Mouse (Mus musculus): ENCODE data around the gene Cc2d2b. TPM values are rescaled to one million over a fixed set of nuclear protein-coding genes. Genes with fewer than 3 reads are reported as not detected.

Cc2d2b gene
- total and polyA plus RNA-seq, 3 experiments: 0.27 to 6.1 (median 3.4) TPM

DNA sequence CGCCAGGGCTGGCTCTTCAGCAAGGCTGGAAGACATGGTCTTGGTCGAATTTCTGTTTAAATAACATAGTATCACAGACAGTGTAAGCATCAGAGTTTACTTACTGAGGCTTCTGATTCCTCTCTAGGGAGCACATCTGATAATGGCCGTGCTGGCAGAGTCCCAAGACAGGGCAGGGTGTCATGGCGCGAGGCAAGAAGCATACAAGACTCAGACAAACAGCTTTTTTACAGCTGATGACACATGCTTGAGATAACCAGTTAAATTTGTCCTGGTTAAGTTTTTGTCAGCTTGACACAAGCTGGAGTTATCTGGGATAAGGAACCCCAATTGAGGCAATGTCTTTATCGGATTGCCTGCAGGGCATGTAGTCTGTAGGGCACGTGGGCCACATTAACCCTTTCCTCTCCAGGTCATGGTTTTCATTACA, 20.8 kb downstream of the Cc2d2b start:
- no peak for DNase-seq (ENCODE audit: low spot score)
- H3K4me1 ChIP-seq (ENCODE audit: insufficient read depth, low read depth, low read length): peaks cover 12% of the 10 kb centered on the region; the same call in 1 of the 2 replicates
- TF ChIP-seq GATA1 (IDR thresholded peaks at IDR 0.05; ENCODE audit: borderline replicate concordance, low read length): no peak
- TF ChIP-seq TAL1 (conservative IDR thresholded peaks at IDR 0.05; ENCODE audit: low read depth, low read length): peak; percentile 39; the same call in 1 of the 2 replicates
- no peak overlapping the region for H3K4me3 ChIP-seq (ENCODE audit: low read depth, low read length)
- ATAC-seq (ENCODE audit: extremely low read depth, insufficient number of reproducible peaks, low FRiP score, poor library complexity, severe bottlenecking): peak; percentile 49; the same call in 1 of the 2 replicates
- no peaks in the 10 kb centered on the region for H3K36me3 ChIP-seq (replicated peaks)
- H3K9me3 ChIP-seq (replicated peaks): no peaks in the 10 kb centered on the region
- H3K27me3 ChIP-seq (ENCODE audit: insufficient read depth, low read length): peaks cover 16% of the 10 kb centered on the region

DNA sequence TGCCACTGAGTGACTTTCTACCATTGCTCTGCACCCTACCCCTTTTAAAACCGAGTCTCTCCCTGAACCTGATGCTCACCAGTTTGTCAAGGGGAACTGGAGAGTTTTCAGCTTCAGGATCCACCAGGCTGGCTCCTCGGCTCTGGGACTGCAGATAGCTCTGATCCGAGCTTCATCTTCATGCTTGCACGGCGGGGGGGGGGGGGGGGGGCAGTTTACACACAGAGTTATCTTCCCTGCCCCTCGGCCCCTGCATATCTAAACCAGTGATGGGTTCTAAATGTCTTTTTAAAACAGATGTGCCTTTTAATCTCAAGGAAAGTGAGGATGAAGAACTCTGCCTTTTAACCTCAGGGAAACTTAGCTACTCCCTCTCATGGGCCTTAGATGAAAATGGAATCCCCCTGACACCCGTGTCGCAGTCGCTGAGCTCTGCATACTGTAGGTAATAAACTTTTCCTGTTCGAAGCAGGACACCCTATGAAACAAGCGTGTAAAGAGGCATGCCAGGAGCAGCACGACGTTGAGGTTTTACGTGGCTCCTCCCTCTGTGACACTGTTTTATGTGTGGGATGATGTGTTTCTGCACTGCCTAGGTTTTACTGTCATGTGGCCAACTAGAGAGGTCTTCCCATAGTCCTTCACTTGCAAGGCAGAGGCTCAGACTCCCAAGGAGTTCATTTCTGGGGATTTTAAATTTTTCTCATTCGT, 39.6 kb downstream of the Cc2d2b start:
- no peak overlapping the region for H3K4me3 ChIP-seq (ENCODE audit: low read depth, low read length)
- H3K4me1 ChIP-seq (ENCODE audit: insufficient read depth, low read depth, low read length): peaks cover 37% of the 10 kb centered on the region
- DNase-seq (ENCODE audit: low spot score) (peak; percentile 7), ATAC-seq (ENCODE audit: extremely low read depth, insufficient number of reproducible peaks, low FRiP score, poor library complexity, severe bottlenecking) (no peak)
- TF ChIP-seq POLR2AphosphoS5 (IDR thresholded peaks at IDR 0.05; ENCODE audit: insufficient replicate concordance, low read depth, low read length): no peak
- no peak for TF ChIP-seq GATA1 (IDR thresholded peaks at IDR 0.05; ENCODE audit: borderline replicate concordance, low read length)
- TF ChIP-seq GATA2 (IDR thresholded peaks at IDR 0.05; ENCODE audit: borderline replicate concordance, low read depth, low read length): no peak
- TF ChIP-seq TAL1 (conservative IDR thresholded peaks at IDR 0.05; ENCODE audit: low read depth, low read length): no peak
- TF ChIP-seq CTCF (IDR thresholded peaks at IDR 0.05; ENCODE audit: low read depth, low read length): no peak
- no peaks in the 10 kb centered on the region for H3K27me3 ChIP-seq (ENCODE audit: insufficient read depth, low read length)
- H3K9me3 ChIP-seq (replicated peaks): no peaks in the 10 kb centered on the region; the same call in 1 of the 2 replicates
- no peaks in the 10 kb centered on the region for H3K36me3 ChIP-seq (replicated peaks)

- TF ChIP-seq GATA2 (IDR thresholded peaks at IDR 0.05; ENCODE audit: borderline replicate concordance, low read depth, low read length): no peak
- TF ChIP-seq POLR2AphosphoS5 (IDR thresholded peaks at IDR 0.05; ENCODE audit: insufficient replicate concordance, low read depth, low read length): no peak
- TF ChIP-seq TAL1 (conservative IDR thresholded peaks at IDR 0.05; ENCODE audit: low read depth, low read length): no peak
- TF ChIP-seq CTCF (IDR thresholded peaks at IDR 0.05; ENCODE audit: low read depth, low read length): no peak
- TF ChIP-seq GATA1 (IDR thresholded peaks at IDR 0.05; ENCODE audit: borderline replicate concordance, low read length): no peak
- DNase-seq (ENCODE audit: low spot score): no peak
- no peak for ATAC-seq (ENCODE audit: extremely low read depth, insufficient number of reproducible peaks, low FRiP score, poor library complexity, severe bottlenecking)
These were observed 40.1 kb downstream of the Cc2d2b start for GRCm38 (mm10) chr19:40788715-40789084.

DNA sequence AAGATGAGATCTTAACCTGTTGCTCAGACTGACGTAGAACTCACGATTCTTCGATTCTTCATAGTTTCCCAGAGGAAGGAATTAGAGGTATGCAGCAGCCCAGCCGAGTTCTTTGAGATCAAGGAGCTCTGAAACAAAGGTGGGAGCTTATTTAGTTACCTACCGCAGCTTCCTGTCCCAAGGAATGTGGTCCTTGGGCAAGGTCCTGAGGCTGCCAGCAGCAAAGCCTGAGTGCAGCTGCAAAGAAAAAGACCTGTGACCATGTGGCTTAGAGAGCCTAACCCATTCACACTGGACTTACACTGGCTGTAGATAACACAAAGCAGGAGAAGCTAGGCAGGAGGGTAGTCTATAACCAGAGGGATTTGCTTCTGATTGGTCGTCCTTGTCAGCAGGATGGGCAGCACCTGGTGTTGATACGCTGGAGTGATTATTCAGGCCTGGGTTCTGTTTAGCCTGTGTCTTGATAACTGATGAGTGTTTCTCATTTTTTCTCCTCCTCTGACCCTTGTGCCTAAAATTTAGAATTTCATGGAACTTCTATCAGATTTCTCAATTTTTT, 56.7 kb downstream of the Cc2d2b start:
- Histone ChIP-seq H3K4me1 (ENCODE audit: insufficient read depth, low read depth, low read length) (peaks cover 48% of the 10 kb centered on the region), H3K27me3 (ENCODE audit: insufficient read depth, low read length) (no peaks in the 10 kb centered on the region), H3K36me3 (replicated peaks) (no peaks in the 10 kb centered on the region), H3K4me3 (ENCODE audit: low read depth, low read length) (no peak overlapping the region), H3K9me3 (replicated peaks) (no peaks in the 10 kb centered on the region)
- TF ChIP-seq GATA2 (IDR thresholded peaks at IDR 0.05; ENCODE audit: borderline replicate concordance, low read depth, low read length) (no peak), POLR2AphosphoS5 (IDR thresholded peaks at IDR 0.05; ENCODE audit: insufficient replicate concordance, low read depth, low read length) (no peak), TAL1 (conservative IDR thresholded peaks at IDR 0.05; ENCODE audit: low read depth, low read length) (no peak), GATA1 (IDR thresholded peaks at IDR 0.05; ENCODE audit: borderline replicate concordance, low read length) (no peak), CTCF (IDR thresholded peaks at IDR 0.05; ENCODE audit: low read depth, low read length) (no peak)
- DNase-seq (ENCODE audit: low spot score) (no peak), ATAC-seq (ENCODE audit: extremely low read depth, insufficient number of reproducible peaks, low FRiP score, poor library complexity, severe bottlenecking) (no peak)

More at GRCm38 (mm10) chr19:40788715-40789084, 40.1 kb downstream of the Cc2d2b start:
- Histone ChIP-seq H3K27me3 (ENCODE audit: insufficient read depth, low read length) (peaks cover 4% of the 10 kb centered on the region; the same call in 1 of the 2 replicates), H3K9me3 (replicated peaks) (no peaks in the 10 kb centered on the region; the same call in 1 of the 2 replicates), H3K4me1 (ENCODE audit: insufficient read depth, low read depth, low read length) (peaks cover 33% of the 10 kb centered on the region), H3K36me3 (replicated peaks) (no peaks in the 10 kb centered on the region), H3K4me3 (ENCODE audit: low read depth, low read length) (no peak overlapping the region)

DNA sequence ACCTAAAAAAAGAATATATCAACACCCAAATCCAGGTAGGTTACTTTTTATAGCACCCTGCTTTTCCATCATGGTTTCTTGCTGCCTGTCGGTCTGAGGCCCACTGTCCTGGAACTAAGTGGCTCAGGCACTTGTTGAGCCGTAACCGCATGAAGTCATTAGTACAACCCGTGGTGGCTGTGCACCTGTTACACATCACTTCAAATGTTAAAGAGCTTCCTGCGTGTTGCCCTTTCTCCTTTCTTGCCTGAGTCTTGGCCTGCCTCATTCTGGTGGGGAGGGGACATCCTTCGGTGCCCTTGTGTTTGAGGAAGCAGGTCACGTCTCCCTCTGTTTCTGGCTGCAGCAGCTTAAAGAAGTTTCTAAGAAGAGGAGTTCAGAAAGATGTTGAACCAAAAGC, 61.3 kb downstream of the Cc2d2b start:
- Histone ChIP-seq H3K4me1 (ENCODE audit: insufficient read depth, low read depth, low read length) (peaks cover 76% of the 10 kb centered on the region), H3K36me3 (replicated peaks) (no peaks in the 10 kb centered on the region), H3K4me3 (ENCODE audit: low read depth, low read length) (no peak overlapping the region), H3K9me3 (replicated peaks) (no peaks in the 10 kb centered on the region), H3K27me3 (ENCODE audit: insufficient read depth, low read length) (no peaks in the 10 kb centered on the region)
- ATAC-seq (ENCODE audit: extremely low read depth, insufficient number of reproducible peaks, low FRiP score, poor library complexity, severe bottlenecking): no peak
- DNase-seq (ENCODE audit: low spot score): no peak
- no peak for TF ChIP-seq TAL1 (conservative IDR thresholded peaks at IDR 0.05; ENCODE audit: low read depth, low read length)
- no peak for TF ChIP-seq GATA1 (IDR thresholded peaks at IDR 0.05; ENCODE audit: borderline replicate concordance, low read length)
- no peak for TF ChIP-seq POLR2AphosphoS5 (IDR thresholded peaks at IDR 0.05; ENCODE audit: insufficient replicate concordance, low read depth, low read length)
- TF ChIP-seq CTCF (IDR thresholded peaks at IDR 0.05; ENCODE audit: low read depth, low read length): no peak
- no peak for TF ChIP-seq GATA2 (IDR thresholded peaks at IDR 0.05; ENCODE audit: borderline replicate concordance, low read depth, low read length)

- DNase-seq (ENCODE audit: low spot score): no peak
- H3K4me1 ChIP-seq (ENCODE audit: insufficient read depth, low read depth, low read length): peaks cover 85% of the 10 kb centered on the region
- H3K9me3 ChIP-seq (replicated peaks): no peaks in the 10 kb centered on the region
- no peak for ATAC-seq (ENCODE audit: extremely low read depth, insufficient number of reproducible peaks, low FRiP score, poor library complexity, severe bottlenecking)
- no peak overlapping the region; the same call in 1 of the 2 replicates for H3K4me3 ChIP-seq (ENCODE audit: low read depth, low read length)
- TF ChIP-seq POLR2AphosphoS5 (IDR thresholded peaks at IDR 0.05; ENCODE audit: insufficient replicate concordance, low read depth, low read length) (no peak), GATA1 (IDR thresholded peaks at IDR 0.05; ENCODE audit: borderline replicate concordance, low read length) (no peak), CTCF (IDR thresholded peaks at IDR 0.05; ENCODE audit: low read depth, low read length) (no peak), GATA2 (IDR thresholded peaks at IDR 0.05; ENCODE audit: borderline replicate concordance, low read depth, low read length) (no peak), TAL1 (conservative IDR thresholded peaks at IDR 0.05; ENCODE audit: low read depth, low read length) (no peak)
- H3K36me3 ChIP-seq (replicated peaks): no peaks in the 10 kb centered on the region
- no peaks in the 10 kb centered on the region for H3K27me3 ChIP-seq (ENCODE audit: insufficient read depth, low read length)
These were observed 63.3 kb downstream of the Cc2d2b start for GRCm38 (mm10) chr19:40811840-40812239.

Data from G1E (cell line).